Mouse (Mus musculus): ENCODE data around the gene Selplg.

- TF ChIP-seq CTCF (IDR thresholded peaks at IDR 0.05; ENCODE audit: borderline replicate concordance, extremely low read depth, insufficient read depth, insufficient read length), result no peak
- no peak for TF ChIP-seq POLR2A (IDR thresholded peaks at IDR 0.05; ENCODE audit: borderline replicate concordance, extremely low read depth, insufficient read depth, insufficient read length, poor library complexity, severe bottlenecking)
These were observed 11.7 kb upstream of the Selplg start for GRCm38 (mm10) chr5:113844106-113844505.

Measured in brain, embryonic 14.5 days (tissue).